Mouse (Mus musculus) A20 (cell line): ENCODE data around the gene Bok.

Source experiments
- DNase-seq: peaks from one replicate; pipeline ENCODE4 v3.0.0-alpha.2; 2011; ENCODE audit warnings: low read depth, low spot score

Gene Bok

DNA sequence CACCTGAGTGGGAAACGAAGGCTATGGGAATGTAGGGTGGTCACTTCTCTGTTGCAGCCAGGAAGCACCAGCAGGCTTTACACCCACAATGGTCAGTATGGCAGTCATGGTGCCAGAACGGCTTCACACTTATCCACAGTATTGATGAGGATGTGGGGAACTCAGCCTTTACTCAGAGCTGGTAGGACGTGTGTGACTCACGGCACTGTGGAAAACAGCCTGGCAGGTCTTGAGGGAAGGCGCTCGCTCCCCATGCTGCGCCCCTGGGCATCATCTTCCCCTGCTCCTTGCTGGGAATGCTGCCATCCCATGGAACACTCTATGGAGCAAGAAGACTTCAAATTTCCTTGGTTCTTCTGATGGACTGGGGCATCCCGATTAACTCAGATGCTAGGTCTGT, 5.6 kb downstream of the Bok start:
- DNase-seq: no peak

GRCm38 (mm10) chr1:93691786-93692357, 6.4 kb downstream of the Bok start:
- DNase-seq: no peak

GRCm38 (mm10) chr1:93692773-93693172, 7.3 kb downstream of the Bok start:
- no peak for DNase-seq

DNA sequence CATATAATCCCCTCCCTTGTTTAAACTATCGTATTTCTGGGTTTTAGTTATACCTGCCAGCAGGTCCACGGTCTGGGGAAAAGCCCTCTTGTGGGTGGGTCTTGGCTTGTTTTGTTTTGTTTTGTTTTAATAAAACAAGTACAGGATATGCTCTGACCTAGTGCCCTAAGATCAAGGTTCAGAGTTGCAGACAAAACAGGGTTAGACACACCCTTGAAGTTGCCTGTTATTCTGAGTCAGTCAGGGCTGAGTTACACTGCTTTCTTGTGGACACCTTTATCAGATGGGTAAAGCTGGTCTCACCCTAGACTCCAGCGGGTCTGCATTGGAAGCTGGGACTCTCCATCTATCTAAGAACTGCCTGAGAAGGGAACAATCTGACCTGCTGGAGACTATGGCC, 8.0 kb downstream of the Bok start:
- DNase-seq: no peak

GRCm38 (mm10) chr1:93693943-93694342, 8.5 kb downstream of the Bok start:
- no peak for DNase-seq

DNA sequence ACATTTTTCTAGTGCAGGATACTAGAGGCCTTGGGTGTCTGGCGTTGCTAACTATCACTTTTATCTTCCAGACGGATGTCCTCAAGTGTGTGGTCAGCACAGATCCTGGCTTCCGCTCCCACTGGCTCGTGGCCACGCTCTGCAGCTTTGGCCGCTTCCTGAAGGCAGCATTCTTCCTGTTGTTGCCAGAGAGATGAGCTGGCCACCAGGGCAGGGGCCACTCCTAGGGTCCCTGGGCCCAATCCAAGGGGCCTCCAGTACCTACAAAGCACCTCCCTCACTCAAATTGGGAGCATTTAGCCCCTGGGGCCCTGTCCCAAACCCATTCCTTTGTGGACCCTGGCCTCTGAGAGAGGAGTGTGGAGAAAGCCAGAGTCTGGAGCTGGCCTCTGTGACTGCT, 9.5 kb downstream of the Bok start:
- no peak for DNase-seq

GRCm38 (mm10) chr1:93697317-93697716, 11.9 kb downstream of the Bok start:
- DNase-seq: no peak

DNA sequence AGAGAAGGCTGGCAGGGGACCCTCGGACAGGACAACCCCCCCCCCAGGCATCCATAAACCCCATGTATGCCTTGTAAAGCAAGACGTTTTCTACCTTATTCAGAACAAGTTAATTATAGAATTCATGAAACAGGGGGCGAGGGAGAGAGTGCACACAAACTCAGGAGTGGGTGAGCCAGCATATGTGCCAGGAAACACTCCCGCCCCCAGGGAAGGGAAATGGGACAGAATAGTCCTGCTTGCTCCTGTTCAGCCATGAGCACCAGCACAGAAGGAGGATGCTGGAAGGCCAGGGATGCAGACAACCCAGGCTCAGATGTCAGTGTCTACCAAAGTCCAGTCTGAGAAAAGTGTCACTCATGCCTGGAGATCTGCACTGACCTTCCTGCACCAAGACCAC, 13.7 kb downstream of the Bok start:
- DNase-seq: no peak

DNA sequence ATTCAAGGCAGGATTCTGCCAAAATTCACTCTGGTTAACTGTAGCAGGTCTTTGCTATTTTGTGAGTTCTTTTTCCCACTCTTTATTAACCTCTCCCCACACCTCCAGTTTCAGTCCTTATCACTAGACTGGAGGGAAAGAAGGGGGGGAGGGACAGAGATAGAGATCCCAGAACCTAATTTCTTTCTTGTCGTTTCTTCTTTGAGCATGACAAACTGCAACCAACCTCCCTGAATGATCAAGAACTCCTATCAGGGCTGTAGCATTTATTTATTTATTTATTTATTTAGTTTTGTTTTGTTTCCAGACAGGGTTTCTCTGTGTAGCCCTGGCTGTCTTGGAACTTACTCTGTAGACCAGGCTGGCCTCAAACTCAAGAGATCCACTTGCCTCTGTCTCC, 16.6 kb downstream of the Bok start:
- DNase-seq: no peak

GRCm38 (mm10) chr1:93703472-93704048, 18.1 kb downstream of the Bok start:
- no peak for DNase-seq

GRCm38 (mm10) chr1:93704341-93704740, 18.9 kb downstream of the Bok start:
- no peak for DNase-seq

- DNase-seq: no peak
Measured at GRCm38 (mm10) chr1:93705389-93705788, 19.9 kb downstream of the Bok start.

DNA sequence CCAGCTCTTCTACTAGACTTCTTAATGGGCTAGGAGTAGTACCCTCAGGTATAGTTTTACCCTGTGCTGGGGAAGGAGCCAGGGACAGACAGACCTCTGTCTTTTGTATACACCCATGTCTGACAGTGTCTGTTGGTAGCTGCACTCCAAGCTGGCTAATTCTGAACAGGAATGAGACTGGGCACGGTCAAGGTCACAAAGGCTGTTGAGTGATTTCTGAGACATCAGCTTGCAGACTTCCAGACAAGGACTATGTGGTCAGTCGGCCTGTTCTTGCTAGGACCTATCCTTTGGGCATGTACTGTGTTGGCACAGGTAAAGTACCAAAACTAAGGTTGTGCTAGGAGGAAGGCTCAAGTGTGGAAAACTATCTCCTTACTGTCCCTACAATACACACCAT, 30.7 kb downstream of the Bok start:
- DNase-seq: no peak

GRCm38 (mm10) chr1:93721557-93721956, 36.1 kb downstream of the Bok start:
- DNase-seq: no peak

GRCm38 (mm10) chr1:93724623-93725022, 39.2 kb downstream of the Bok start:
- DNase-seq: no peak

GRCm38 (mm10) chr1:93725665-93726064, 40.2 kb downstream of the Bok start:
- no peak for DNase-seq

DNA sequence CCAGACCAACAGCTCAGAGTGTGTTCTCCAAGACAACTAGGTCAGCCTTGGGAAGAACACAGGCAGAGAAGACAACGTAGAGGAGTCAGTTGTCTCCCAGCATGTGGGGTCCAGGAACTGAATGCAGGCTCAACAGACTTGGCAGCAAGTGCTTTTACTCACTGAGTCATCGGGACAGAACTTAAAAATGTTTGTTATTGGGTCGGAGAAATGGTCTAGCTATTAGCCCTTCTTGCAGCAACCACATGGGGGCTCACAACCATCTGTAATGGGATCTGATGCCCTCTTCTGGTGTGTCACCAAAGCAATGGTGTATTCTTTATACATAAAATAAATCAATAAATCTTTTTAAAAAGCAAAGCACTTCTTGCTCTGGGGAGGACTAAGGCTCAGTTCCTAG, 40.7 kb downstream of the Bok start:
- DNase-seq: no peak

DNA sequence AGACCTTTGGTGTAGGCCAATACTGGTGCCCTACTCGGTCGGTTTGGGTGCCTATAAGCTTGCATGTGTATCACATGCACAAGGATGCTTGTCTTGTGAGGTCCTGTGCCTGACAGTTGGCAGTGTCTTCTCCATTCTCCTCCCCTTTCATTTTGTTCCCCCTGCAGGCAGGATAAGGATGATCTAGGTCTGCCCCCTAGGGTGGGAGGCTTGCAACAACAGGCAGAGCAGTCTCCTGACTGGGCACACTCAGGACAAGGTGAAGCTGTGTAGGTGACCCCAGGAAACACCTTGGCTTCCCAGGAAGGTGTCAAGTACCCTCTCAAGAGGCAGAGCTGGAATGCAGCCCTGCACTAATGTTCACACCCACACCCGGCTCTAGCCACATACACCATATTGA, 41.5 kb downstream of the Bok start:
- peak; percentile 70 for DNase-seq

DNA sequence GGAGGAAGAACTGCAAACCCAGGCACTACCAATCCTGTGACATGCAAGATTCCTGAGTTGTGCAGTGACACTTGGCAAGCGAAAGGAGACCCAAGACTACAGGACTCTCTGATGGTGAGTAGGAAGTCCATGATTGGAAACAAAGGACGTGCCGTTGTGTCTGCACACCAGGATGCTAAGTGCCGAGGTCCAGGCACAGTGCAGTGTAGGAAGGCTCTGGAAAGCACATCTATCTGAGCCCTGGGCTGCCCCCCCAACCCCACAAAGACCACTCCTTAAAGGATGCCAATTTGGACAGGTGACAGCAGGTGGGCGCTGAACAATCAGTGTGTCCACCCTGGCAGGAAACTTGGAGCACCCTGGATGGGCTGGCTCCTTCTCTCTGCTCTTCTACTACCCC, 45.6 kb downstream of the Bok start:
- no peak for DNase-seq

GRCm38 (mm10) chr1:93731880-93732281, 46.4 kb downstream of the Bok start:
- DNase-seq: no peak

DNA sequence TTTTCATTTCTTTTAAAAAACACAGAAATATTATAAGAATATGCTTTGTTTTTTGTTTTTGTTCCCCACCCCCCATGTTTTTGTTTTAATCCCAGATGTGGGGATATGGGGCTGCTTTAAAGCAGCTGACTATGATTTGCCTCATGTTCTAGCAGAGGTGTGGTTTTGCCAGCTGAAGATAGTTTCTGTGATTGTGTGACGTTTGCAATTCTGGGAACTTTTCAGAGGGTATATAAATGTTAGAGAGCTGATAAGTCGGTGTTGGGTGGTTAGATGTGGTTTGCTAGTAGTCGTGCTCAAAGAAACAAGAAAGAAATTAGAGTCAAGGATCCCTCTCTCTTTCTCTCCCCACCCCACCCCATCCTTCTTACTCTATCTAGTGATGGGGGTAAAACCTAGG, 50.4 kb downstream of the Bok start:
- no peak for DNase-seq

GRCm38 (mm10) chr1:93737711-93738110, 52.3 kb downstream of the Bok start:
- no peak for DNase-seq

DNA sequence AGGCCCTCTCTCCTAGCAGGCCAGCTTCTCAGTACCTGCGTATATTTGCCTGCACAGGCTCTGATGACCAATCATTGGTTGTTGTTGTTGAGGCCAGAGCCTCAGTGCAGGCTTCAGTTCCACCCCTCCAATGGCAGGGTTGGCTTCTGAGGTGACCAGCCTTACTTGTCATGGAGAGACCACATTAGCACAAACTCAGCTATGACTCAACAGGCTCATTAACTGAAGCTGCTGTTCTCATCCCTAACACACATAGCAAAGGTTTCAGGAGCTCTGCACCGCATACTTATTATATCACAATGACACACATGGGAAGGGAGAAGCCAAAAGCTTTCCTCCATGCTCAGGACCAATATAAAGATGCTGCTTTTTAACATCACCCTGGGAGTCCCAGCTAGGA, 55.2 kb downstream of the Bok start:
- DNase-seq: no peak

DNA sequence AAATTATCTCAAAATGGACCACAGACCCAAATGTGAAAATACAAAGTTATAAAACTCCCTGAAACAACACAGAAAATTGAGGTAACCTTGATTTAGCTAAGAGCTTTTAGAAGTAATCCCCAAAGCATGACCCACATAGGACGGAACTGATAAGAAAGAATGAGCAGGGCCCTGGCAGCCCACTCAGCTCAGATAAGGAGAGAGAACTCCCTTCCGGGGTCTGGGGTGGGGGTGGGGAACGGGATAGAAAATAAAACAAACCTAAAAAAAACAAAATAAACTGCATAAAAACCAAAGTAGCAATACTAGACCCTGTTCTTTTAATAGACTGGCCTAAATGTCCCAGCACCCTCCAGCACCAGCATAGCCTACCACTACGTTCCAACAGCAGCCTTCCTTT, 56.5 kb downstream of the Bok start:
- DNase-seq: no peak
